Mouse (Mus musculus) hindbrain, postnatal 0 days (tissue): ENCODE measurements at regions not wholly inside any gene's neighbourhood (a gene's known extent, or its start where the extent isn't known, plus 50 kb on each side); places are given as distances from the start of the nearest gene placed in this dataset.
A peak's percentile ranks its signal among the peaks of the same experiment; 100 is the strongest.

Source experiments
- ATAC-seq: fragments of 200-750 bp; cut with Nextera tagmentation; 2 replicates; pipeline ENCODE4 v1.8.0; 2017; ENCODE audit warnings: mild to moderate bottlenecking, moderate TSS enrichment, moderate library complexity
- DNase-seq: peaks from one replicate; pipeline ENCODE4 v3.0.0-alpha.2; 2015; ENCODE audit warnings: low spot score
- H3K27ac ChIP-seq: fragments of 300-500 bp; sonication (generic); 2 replicates; pipeline ENCODE4 v1.5.1; 2014; ENCODE audit warnings: mild to moderate bottlenecking
- H3K27me3 ChIP-seq: fragments of 300-500 bp; sonication (generic); 2 replicates; pipeline ENCODE4 v1.6.1; 2014; ENCODE audit warnings: low read length, mixed read lengths; ENCODE audit not compliant: insufficient read depth
- H3K36me3 ChIP-seq: fragments of 300-500 bp; sonication (generic); 2 replicates; pipeline ENCODE4 v1.6.1; 2014; ENCODE audit warnings: low read length, mixed read lengths; ENCODE audit not compliant: insufficient read depth
- H3K4me1 ChIP-seq: fragments of 300-500 bp; sonication (generic); 2 replicates; pipeline ENCODE4 v1.6.1; 2014; ENCODE audit warnings: antibody characterized with exemption, low read length, mixed read lengths; ENCODE audit not compliant: insufficient read depth
- H3K4me2 ChIP-seq: fragments of 300-500 bp; sonication (generic); 2 replicates; pipeline ENCODE4 v1.6.1; 2014; ENCODE audit warnings: low read depth, mild to moderate bottlenecking, low read length, moderate library complexity, mixed read lengths
- H3K4me3 ChIP-seq: fragments of 300-500 bp; sonication (generic); 2 replicates; pipeline ENCODE4 v1.5.1; 2014; ENCODE audit warnings: low read length
- H3K9ac ChIP-seq: fragments of 300-500 bp; sonication (generic); replicated peaks from 2 replicates; pipeline ENCODE4 v1.6.1; 2014; ENCODE audit warnings: mild to moderate bottlenecking, low read length, moderate library complexity, mixed read lengths
- H3K9me3 ChIP-seq: fragments of 300-500 bp; sonication (generic); 2 replicates; pipeline ENCODE4 v1.6.1; 2016; ENCODE audit warnings: low read length, mixed read lengths
- CTCF ChIP-seq: IDR thresholded peaks from 2 replicates; pipeline ENCODE4 v1.5.1; 2016; ENCODE audit warnings: antibody characterized with exemption, control low read depth, low read depth
- WGBS: fragments of 180-500 bp; shearing (Covaris S2); extraction: QIAGEN DNeasy Blood & Tissue Kit; methylation state at CpG from one replicate; pipeline ENCODE4 v1.1.7; 2014; 5-methylcytosine and 5-hydroxymethylcytosine counted together

DNA sequence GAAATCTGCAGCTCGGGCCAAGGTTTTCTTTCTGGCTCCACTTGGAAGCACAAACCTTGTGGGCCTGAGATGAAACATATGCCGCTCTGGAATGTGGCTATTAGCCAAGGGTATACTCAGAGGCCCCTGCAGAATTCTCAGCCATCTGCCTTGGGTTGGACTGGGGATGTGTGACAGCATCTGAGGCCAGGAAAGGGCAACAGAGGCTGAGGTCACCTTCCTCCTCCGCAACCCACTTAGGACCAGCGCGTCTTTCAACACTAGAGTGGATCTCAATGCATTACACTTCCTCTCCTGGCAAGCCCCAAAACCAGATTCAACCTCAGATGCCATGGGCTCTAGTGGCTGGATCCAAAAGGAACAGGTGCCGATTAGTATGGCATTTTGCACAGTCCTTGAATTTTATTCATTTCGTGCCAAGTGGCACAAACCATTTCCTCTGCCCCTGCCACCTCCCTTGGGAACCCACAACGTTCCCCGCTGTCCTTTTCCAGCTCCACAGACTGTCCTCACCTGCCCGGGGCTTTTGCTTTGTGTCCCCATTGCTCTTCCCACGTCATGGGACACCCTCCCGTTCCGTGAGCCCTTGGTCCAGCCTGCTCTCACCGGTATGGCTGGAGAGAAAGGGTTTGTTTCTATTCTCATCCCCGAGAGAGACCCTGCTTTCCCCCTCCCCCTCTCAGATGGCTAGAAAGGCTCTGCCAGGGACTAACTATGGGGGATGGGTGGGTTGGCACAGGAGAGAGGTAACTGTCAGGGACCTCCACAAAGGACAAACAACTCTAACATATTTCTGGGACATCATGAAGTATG lies 68.4 kb downstream of the Rpusd4 start:
- H3K36me3 ChIP-seq, result no peaks in the 10 kb centered on the region
- no peak overlapping the region for H3K4me3 ChIP-seq
- H3K9ac ChIP-seq, result no peak overlapping the region
- 0 out of 2 replicates have a peak overlapping the region, but pooled peaks have one; percentile 7 for H3K4me2 ChIP-seq
- TF ChIP-seq CTCF, result no peak
- peak overlapping the region; percentile 26; the same call in 1 of the 2 replicates for H3K27ac ChIP-seq
- ATAC-seq, result peak; percentile 71
- H3K4me1 ChIP-seq, result peaks cover 12% of the 10 kb centered on the region; the same call in 1 of the 2 replicates
- peak; percentile 78 for DNase-seq
- H3K9me3 ChIP-seq, result no peaks in the 10 kb centered on the region
- WGBS, result 26% methylated on average over 15 of the region's 15 CpGs
- H3K27me3 ChIP-seq, result peaks cover 35% of the 10 kb centered on the region

DNA sequence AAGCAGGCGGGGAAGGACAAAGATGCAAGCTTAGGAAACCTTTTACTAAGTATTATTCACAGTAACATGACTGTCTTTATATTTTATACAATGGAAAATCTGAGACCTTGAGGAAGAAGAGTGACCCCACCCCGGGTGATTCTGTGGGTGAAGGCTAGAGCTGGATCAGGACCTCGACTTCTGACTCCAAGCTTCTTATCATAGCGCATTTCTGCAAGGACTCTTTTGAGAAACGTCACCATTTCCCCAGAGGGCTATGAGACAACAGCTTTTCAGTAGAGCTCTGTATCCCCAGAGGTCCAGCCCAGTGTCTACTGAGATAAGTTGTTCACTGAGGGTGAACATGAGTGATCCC lies 69.0 kb downstream of the Rpusd4 start:
- 56% methylated on average over 5 of the region's 5 CpGs for WGBS
- no peak overlapping the region for H3K4me2 ChIP-seq
- no peak overlapping the region for H3K4me3 ChIP-seq
- H3K9me3 ChIP-seq, result no peaks in the 10 kb centered on the region
- peaks cover 35% of the 10 kb centered on the region for H3K27me3 ChIP-seq
- no peak for TF ChIP-seq CTCF
- DNase-seq (peak; percentile 39), ATAC-seq (no peak)
- H3K36me3 ChIP-seq, result no peaks in the 10 kb centered on the region
- H3K27ac ChIP-seq, result no peak overlapping the region
- peaks cover 12% of the 10 kb centered on the region; the same call in 1 of the 2 replicates for H3K4me1 ChIP-seq
- no peak overlapping the region for H3K9ac ChIP-seq

DNA sequence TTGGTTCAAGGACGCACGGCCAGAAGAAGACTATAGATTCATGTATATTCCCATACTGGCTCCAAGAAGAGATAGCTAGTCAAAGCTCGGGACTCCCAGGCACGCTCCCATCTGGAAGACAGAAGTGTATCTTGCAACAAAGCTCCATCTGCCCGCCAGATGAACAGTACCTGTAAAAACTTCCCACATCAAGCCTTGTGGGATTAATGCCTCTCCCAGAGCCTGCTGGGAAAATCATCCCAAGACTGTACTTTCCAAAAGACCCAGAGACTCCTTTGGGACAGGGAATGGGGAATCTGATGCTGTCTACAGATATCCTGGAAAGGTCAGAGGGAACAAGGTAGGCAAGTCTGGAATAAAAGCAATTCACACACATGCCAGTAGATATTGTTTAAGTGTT lies 71.2 kb downstream of the Rpusd4 start:
- no peak for TF ChIP-seq CTCF
- Histone ChIP-seq H3K27me3 (peaks cover 28% of the 10 kb centered on the region), H3K9me3 (no peaks in the 10 kb centered on the region), H3K9ac (no peak overlapping the region), H3K4me2 (no peak overlapping the region), H3K4me3 (no peak overlapping the region), H3K27ac (no peak overlapping the region), H3K36me3 (no peaks in the 10 kb centered on the region), H3K4me1 (peaks cover 12% of the 10 kb centered on the region; the same call in 1 of the 2 replicates)
- DNase-seq, result no peak
- 91% methylated on average over 5 of the region's 5 CpGs for WGBS
- ATAC-seq, result no peak

DNA sequence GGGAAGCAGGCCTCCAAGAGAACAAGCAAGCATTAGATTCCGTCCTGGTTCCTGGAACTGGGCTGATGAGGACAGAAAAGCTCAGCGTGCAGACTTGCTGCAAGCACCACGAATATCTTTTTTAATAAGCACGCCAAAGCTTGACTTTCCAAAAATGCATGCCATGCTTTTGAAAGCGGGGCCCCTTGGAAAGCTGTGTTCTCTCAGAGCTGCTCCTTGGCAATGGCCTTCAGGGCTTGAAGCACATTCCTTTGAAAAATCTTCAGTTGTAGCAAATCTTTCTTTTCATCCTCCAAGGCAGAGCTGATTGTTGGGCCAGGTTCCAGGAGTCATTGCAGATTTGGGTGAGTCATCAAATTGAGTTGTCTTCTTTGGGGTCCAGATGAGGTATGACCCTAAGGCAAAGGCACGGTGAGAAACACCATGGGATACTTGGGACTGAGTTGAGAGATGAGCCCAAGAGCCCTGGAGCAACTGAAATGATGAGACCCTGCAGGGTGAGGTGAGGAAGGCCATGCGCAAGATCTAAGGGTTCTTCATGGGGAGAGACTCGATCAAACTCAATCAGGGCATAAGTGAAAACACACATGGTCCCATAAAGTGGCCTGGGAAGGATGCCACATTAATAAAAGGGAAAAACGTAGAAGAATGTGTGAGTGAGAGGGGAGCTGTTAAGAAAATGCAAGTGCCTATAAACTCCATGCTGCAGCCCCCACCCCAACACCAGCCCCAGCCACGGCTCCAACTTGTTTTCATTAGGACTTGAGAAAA lies 72.0 kb downstream of the Rpusd4 start:
- Histone ChIP-seq H3K27me3 (peaks cover 28% of the 10 kb centered on the region), H3K9me3 (no peaks in the 10 kb centered on the region)

DNA sequence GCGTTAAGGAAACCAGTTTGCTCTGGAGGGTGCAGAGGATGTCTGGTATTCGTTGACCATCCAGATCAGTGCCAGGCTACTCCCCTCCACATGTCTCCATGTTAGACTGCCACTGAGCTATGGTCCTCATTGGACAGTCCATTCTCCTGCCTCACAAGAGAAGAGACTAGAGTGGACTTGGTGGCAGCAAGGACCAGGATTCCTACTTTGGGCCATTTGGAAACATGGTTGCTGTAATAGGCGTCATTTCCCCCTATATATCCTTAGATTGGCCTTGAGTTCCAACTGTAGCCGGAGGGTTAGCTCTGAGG lies 72.6 kb downstream of the Rpusd4 start:
- Histone ChIP-seq H3K9ac (no peak overlapping the region), H3K9me3 (no peaks in the 10 kb centered on the region), H3K27me3 (peaks cover 27% of the 10 kb centered on the region), H3K4me2 (no peak overlapping the region), H3K4me1 (peaks cover 12% of the 10 kb centered on the region; the same call in 1 of the 2 replicates), H3K36me3 (no peaks in the 10 kb centered on the region), H3K27ac (no peak overlapping the region), H3K4me3 (no peak overlapping the region)
- ATAC-seq (no peak), DNase-seq (no peak)
- 93% methylated on average over 4 of the region's 4 CpGs for WGBS
- TF ChIP-seq CTCF, result no peak

More for the DNA sequence above, 72.0 kb downstream of the Rpusd4 start:
- ATAC-seq (no peak), DNase-seq (no peak)
- no peaks in the 10 kb centered on the region for H3K36me3 ChIP-seq
- no peak for TF ChIP-seq CTCF
- WGBS, result 72% methylated on average over 10 of the region's 10 CpGs
- peaks cover 12% of the 10 kb centered on the region; the same call in 1 of the 2 replicates for H3K4me1 ChIP-seq
- H3K9ac ChIP-seq, result no peak overlapping the region
- H3K4me2 ChIP-seq, result no peak overlapping the region
- no peak overlapping the region for H3K27ac ChIP-seq
- no peak overlapping the region for H3K4me3 ChIP-seq

DNA sequence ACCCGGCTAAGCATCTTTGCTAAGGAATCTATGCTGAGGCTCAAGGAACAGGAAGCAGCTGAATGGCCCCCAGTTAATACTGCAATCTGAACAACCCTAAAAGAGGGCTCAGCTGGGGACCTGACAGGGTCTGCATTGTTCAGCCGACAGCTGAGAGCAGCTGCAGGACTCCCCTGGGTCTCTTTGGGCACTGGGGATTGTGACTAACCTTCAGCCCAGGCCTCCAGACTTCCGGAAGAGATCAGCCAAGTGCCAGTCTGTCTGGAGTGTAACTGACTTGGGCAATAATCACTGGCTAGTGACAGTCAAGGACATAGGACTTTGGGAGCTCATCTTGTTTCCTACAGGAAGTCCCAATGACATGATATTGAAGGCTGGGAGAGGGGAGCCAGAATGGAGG lies 73.1 kb downstream of the Rpusd4 start:
- H3K4me3 ChIP-seq, result no peak overlapping the region
- no peak for TF ChIP-seq CTCF
- 25% methylated on average over 3 of the region's 3 CpGs for WGBS
- ATAC-seq (no peak), DNase-seq (no peak)
- peaks cover 27% of the 10 kb centered on the region for H3K27me3 ChIP-seq
- H3K36me3 ChIP-seq, result no peaks in the 10 kb centered on the region
- H3K9ac ChIP-seq, result no peak overlapping the region
- H3K9me3 ChIP-seq, result no peaks in the 10 kb centered on the region
- no peak overlapping the region for H3K27ac ChIP-seq
- no peak overlapping the region for H3K4me2 ChIP-seq
- H3K4me1 ChIP-seq, result peaks cover 12% of the 10 kb centered on the region; the same call in 1 of the 2 replicates
